Mouse (Mus musculus): ENCODE measurements around the gene Plp1. TPM values are rescaled to one million over a fixed set of nuclear protein-coding genes. Genes with fewer than 3 reads are reported as not detected.
A peak's percentile ranks its signal among the peaks of the same experiment; 100 is the strongest.

Plp1 gene
- total and polyA plus RNA-seq, 2 experiments from 2014 or later: 1.9 to 7.2 TPM

GRCm38 (mm10) chrX:136797223-136797622 is 25.2 kb upstream of the Plp1 start:
- Histone ChIP-seq H3K9me3 (replicated peaks; ENCODE audit: control insufficient read depth, low read length) (no peaks in the 10 kb centered on the region), H3K4me3 (ENCODE audit: low read depth, low read length) (no peak overlapping the region), H3K9ac (replicated peaks; ENCODE audit: low read depth, low read length) (no peak overlapping the region), H3K27ac (ENCODE audit: low read depth) (no peak overlapping the region), H3K4me2 (ENCODE audit: low read depth, low read length) (no peak overlapping the region), H3K36me3 (replicated peaks; ENCODE audit: control insufficient read depth, insufficient read depth, low read length) (no peaks in the 10 kb centered on the region), H3K4me1 (ENCODE audit: control insufficient read depth, insufficient read depth) (no peaks in the 10 kb centered on the region), H3K27me3 (ENCODE audit: control insufficient read depth, insufficient read depth, low read length) (no peaks in the 10 kb centered on the region)
- WGBS: 45% methylated on average over 2 of the region's 2 CpGs
- TF ChIP-seq CTCF (IDR thresholded peaks at IDR 0.05; ENCODE audit: low read depth): no peak
- TF ChIP-seq EP300 (IDR thresholded peaks at IDR 0.05; ENCODE audit: low read depth): no peak
- ATAC-seq (ENCODE audit: insufficient read depth, low read depth): no peak
- DNase-seq (ENCODE audit: low spot score): no peak

DNA sequence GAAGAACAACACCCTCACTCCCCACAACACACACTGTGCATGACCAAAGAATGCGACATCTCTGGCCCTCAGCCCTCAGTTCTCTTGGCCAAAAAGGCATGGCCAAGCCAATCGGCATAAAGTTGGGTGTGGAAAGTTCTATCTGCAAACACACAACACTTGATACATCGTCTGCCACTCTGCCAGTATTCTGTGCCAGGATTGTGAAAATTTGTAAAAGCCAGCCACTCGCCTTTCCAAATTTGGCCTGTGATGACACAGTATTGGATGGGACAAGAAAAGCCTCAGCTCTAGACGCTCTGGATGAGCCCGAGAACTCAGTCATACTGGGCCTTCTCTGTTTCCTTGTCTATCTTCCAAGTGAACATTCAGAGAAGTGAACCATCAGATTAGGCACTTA is 2.7 kb upstream of the Plp1 start:
- Histone ChIP-seq H3K36me3 (replicated peaks; ENCODE audit: control insufficient read depth, insufficient read depth, low read length) (no peaks in the 10 kb centered on the region), H3K4me2 (ENCODE audit: low read depth, low read length) (no peak overlapping the region), H3K9me3 (replicated peaks; ENCODE audit: control insufficient read depth, low read length) (no peaks in the 10 kb centered on the region), H3K4me3 (ENCODE audit: low read depth, low read length) (no peak overlapping the region), H3K9ac (replicated peaks; ENCODE audit: low read depth, low read length) (no peak overlapping the region), H3K27ac (ENCODE audit: low read depth) (no peak overlapping the region), H3K27me3 (ENCODE audit: control insufficient read depth, insufficient read depth, low read length) (no peaks in the 10 kb centered on the region), H3K4me1 (ENCODE audit: control insufficient read depth, insufficient read depth) (no peaks in the 10 kb centered on the region)
- WGBS: 71% methylated on average over 6 of the region's 6 CpGs
- no peak for DNase-seq (ENCODE audit: low spot score)
- ATAC-seq (ENCODE audit: insufficient read depth, low read depth): no peak
- TF ChIP-seq EP300 (IDR thresholded peaks at IDR 0.05; ENCODE audit: low read depth): no peak
- no peak for TF ChIP-seq CTCF (IDR thresholded peaks at IDR 0.05; ENCODE audit: low read depth)

DNA sequence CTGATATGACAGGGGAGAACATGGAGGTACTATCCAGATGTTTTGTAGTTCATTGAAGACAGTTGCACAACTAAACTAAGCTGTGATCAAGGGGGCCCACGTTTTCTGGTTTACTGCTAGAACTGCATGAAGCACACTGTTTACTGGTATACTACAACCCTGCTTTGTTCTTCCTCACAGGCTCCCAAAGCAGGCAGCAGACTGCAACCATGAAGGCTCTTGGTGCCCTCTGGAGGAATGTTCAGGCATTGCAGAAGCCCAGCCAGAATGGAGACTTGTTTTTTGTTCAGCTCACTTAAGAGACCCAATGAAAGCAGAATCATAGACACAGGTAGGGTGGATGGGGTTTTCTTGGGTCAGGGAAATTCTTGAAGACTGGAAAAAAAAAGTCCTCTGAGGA is 2.2 kb upstream of the Plp1 start:
- Histone ChIP-seq H3K9ac (replicated peaks; ENCODE audit: low read depth, low read length) (no peak overlapping the region), H3K4me2 (ENCODE audit: low read depth, low read length) (no peak overlapping the region), H3K4me3 (ENCODE audit: low read depth, low read length) (no peak overlapping the region), H3K9me3 (replicated peaks; ENCODE audit: control insufficient read depth, low read length) (no peaks in the 10 kb centered on the region), H3K4me1 (ENCODE audit: control insufficient read depth, insufficient read depth) (no peaks in the 10 kb centered on the region), H3K36me3 (replicated peaks; ENCODE audit: control insufficient read depth, insufficient read depth, low read length) (no peaks in the 10 kb centered on the region), H3K27ac (ENCODE audit: low read depth) (no peak overlapping the region), H3K27me3 (ENCODE audit: control insufficient read depth, insufficient read depth, low read length) (no peaks in the 10 kb centered on the region)
- ATAC-seq (ENCODE audit: insufficient read depth, low read depth): no peak
- peak; percentile 77 for TF ChIP-seq CTCF (IDR thresholded peaks at IDR 0.05; ENCODE audit: low read depth)
- no peak for TF ChIP-seq EP300 (IDR thresholded peaks at IDR 0.05; ENCODE audit: low read depth)
- 9% methylated on average over 1 of the region's 1 CpGs for WGBS
- DNase-seq (ENCODE audit: low spot score): peak; percentile 36

- H3K4me2 ChIP-seq (ENCODE audit: low read depth, low read length): no peak overlapping the region
- DNase-seq (ENCODE audit: low spot score): no peak
- H3K27ac ChIP-seq (ENCODE audit: low read depth): no peak overlapping the region
- no peaks in the 10 kb centered on the region for H3K36me3 ChIP-seq (replicated peaks; ENCODE audit: control insufficient read depth, insufficient read depth, low read length)
- H3K4me3 ChIP-seq (ENCODE audit: low read depth, low read length): no peak overlapping the region
- H3K4me1 ChIP-seq (ENCODE audit: control insufficient read depth, insufficient read depth): no peaks in the 10 kb centered on the region
- WGBS: 61% methylated on average over 4 of the region's 4 CpGs
- no peaks in the 10 kb centered on the region for H3K27me3 ChIP-seq (ENCODE audit: control insufficient read depth, insufficient read depth, low read length)
- no peaks in the 10 kb centered on the region for H3K9me3 ChIP-seq (replicated peaks; ENCODE audit: control insufficient read depth, low read length)
- no peak overlapping the region for H3K9ac ChIP-seq (replicated peaks; ENCODE audit: low read depth, low read length)
- TF ChIP-seq CTCF (IDR thresholded peaks at IDR 0.05; ENCODE audit: low read depth) (no peak), EP300 (IDR thresholded peaks at IDR 0.05; ENCODE audit: low read depth) (no peak)
- no peak for ATAC-seq (ENCODE audit: insufficient read depth, low read depth)
These were observed 2.5 kb downstream of the Plp1 start for GRCm38 (mm10) chrX:136825016-136825415.

GRCm38 (mm10) chrX:136828610-136829009 is 6.1 kb downstream of the Plp1 start:
- ATAC-seq (ENCODE audit: insufficient read depth, low read depth): no peak
- no peak overlapping the region for H3K4me3 ChIP-seq (ENCODE audit: low read depth, low read length)
- no peak for DNase-seq (ENCODE audit: low spot score)
- TF ChIP-seq CTCF (IDR thresholded peaks at IDR 0.05; ENCODE audit: low read depth) (no peak), EP300 (IDR thresholded peaks at IDR 0.05; ENCODE audit: low read depth) (no peak)
- no peaks in the 10 kb centered on the region for H3K4me1 ChIP-seq (ENCODE audit: control insufficient read depth, insufficient read depth)
- H3K9me3 ChIP-seq (replicated peaks; ENCODE audit: control insufficient read depth, low read length): no peaks in the 10 kb centered on the region
- no peaks in the 10 kb centered on the region for H3K36me3 ChIP-seq (replicated peaks; ENCODE audit: control insufficient read depth, insufficient read depth, low read length)
- H3K27me3 ChIP-seq (ENCODE audit: control insufficient read depth, insufficient read depth, low read length): no peaks in the 10 kb centered on the region
- no peak overlapping the region for H3K9ac ChIP-seq (replicated peaks; ENCODE audit: low read depth, low read length)
- H3K4me2 ChIP-seq (ENCODE audit: low read depth, low read length): no peak overlapping the region
- H3K27ac ChIP-seq (ENCODE audit: low read depth): no peak overlapping the region

DNA sequence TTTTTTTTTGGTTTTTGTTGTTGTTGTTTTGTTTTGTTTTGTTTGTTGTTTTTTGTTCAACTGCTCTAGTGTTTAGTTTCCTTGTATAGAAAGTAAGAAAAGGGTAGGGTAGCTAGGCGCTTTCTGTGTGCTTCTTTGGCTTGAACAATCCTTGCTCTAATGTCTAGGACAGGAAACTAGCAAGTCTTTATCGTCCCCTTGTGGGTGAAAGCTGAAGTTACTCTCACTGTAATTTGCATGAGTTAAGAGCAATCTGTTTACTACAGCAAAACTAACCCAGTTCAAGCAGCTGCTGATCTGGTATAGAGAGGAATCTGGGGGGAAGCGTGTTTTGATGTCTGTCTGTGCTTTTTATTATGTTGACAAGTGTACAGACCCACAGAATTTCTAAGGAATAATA is 27.8 kb downstream of the Plp1 start:
- Histone ChIP-seq H3K4me2 (ENCODE audit: low read depth, low read length) (no peak overlapping the region), H3K36me3 (replicated peaks; ENCODE audit: control insufficient read depth, insufficient read depth, low read length) (no peaks in the 10 kb centered on the region), H3K27me3 (ENCODE audit: control insufficient read depth, insufficient read depth, low read length) (no peaks in the 10 kb centered on the region), H3K4me1 (ENCODE audit: control insufficient read depth, insufficient read depth) (no peaks in the 10 kb centered on the region), H3K27ac (ENCODE audit: low read depth) (no peak overlapping the region), H3K9ac (replicated peaks; ENCODE audit: low read depth, low read length) (no peak overlapping the region), H3K4me3 (ENCODE audit: low read depth, low read length) (no peak overlapping the region), H3K9me3 (replicated peaks; ENCODE audit: control insufficient read depth, low read length) (no peaks in the 10 kb centered on the region)
- no peak; the same call in 1 of the 2 replicates for TF ChIP-seq CTCF (IDR thresholded peaks at IDR 0.05; ENCODE audit: low read depth)
- no peak for TF ChIP-seq EP300 (IDR thresholded peaks at IDR 0.05; ENCODE audit: low read depth)
- WGBS: 29% methylated on average over 3 of the region's 3 CpGs
- no peak for DNase-seq (ENCODE audit: low spot score)
- no peak for ATAC-seq (ENCODE audit: insufficient read depth, low read depth)
